Mouse (Mus musculus) NIH3T3 (cell line): ENCODE measurements at regions not wholly inside any gene's neighbourhood (a gene's known extent, or its start where the extent isn't known, plus 50 kb on each side); places are given as distances from the start of the nearest gene placed in this dataset.

Source experiments
- DNase-seq: peaks from one replicate; pipeline ENCODE4 v3.0.0-alpha.2; 2012; ENCODE audit warnings: low read depth

DNA sequence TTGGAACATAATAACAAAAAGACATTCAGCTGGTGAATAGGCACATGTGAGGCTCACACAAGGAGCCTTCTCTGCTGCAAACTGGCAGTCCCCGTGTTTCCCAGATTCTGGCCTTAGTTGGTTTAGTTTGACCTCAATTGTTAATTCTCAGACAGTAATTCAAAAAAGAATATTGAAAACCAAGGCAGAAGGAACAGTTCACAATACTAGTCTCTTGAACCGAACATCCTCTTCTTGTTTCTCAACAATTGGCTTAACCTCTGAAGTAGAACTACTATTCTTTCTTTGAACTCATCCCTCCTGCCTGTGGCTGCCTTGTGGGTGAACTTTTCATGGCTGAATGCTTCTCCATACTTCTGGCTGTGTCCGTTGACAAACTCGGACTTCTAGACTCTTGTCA lies 110.4 kb upstream of the Neil3 start:
- DNase-seq, result no peak

DNA sequence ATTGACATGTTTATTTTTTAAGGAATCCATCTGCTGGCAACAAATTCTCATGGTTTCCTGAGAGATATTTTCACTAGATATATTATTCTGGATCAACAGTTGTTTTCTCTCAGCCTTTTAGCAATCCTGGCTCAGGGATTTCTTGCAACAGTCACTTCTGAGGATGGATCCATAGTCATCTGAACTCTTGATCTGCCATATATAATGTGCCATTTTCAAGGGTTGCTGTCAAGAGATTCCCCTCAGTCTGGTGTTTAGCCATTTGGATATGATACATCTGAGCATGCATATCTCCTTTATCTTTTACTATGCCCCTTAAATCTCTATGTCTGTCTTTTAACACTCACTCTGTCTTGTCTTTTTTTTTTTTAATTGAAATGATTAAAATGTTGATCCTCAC lies 130.3 kb upstream of the Neil3 start:
- no peak for DNase-seq

DNA sequence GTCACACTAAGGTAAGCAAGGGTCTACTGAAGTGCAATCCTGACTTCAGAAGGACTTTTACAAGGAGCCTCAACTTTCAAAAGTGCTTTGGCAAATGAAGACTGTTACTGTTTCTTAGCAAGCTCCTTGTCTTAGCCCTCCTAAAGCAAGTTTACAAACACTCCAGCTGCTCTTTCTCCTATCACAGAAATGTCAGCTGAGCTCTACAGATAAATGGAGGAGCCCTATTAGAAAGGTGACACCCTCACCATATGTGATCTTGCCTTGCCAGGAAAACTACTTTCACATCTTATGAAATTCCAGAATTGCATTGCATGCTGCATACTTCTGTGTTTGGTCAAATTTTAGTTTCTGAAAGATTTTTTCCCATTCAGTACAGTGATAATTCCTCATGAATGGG lies 136.6 kb upstream of the Neil3 start:
- no peak for DNase-seq

DNA sequence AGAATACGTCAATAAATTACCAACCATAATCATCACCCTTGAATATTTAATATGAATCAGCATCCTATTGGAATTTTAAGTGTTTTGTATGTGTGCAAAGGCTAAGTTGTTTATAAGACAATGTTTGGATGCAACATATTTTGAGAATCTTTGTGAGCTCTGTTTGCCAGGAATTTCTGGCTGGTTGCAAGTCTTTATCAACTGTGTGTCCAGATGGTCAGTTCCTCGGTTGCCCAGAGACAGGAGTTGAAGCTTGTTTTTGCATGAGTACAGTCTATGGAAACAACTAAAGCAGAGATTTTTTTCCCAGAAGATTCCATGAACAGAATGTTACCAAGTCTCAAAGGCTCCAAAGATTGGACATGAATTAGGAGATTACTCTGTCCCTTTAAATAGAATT lies 142.0 kb upstream of the Neil3 start:
- no peak for DNase-seq

DNA sequence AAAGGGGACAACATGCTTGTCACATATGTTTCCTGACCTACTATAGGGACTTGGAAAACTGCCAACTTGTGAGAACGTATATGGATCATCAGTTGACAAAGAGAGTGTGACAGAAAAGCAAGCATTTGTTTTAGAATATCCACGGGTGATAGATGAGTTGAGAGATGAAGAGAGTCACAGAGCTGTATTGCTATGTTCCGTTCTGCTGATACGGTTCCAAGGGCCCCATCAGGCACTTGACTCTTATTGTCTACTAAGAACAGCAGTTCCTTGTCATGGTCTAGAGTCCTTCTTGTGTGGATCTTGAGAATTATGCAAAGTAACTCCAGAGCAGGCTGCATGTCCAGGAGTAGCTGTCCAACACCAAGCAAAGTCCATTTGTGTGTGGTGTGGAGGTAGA lies 143.0 kb upstream of the Neil3 start:
- DNase-seq, result no peak

DNA sequence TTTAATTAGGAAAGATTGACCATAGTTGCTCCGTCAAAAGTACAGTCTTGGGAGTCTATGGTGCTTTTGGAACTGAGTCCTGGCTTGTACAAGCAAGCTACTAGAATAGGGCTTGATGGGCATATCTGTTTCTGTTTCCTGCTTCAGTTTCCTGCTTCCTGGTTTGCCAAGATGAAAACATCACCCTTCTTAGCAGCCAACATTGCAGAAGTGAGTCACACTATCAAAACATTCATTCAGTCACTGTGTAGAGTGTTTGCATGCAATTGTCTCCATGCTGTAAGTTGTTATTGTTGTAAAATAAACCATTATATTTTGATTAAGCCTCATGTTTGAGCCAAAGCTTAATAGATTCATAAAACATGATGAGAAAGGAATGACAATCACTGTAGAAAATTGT lies 149.3 kb upstream of the Neil3 start:
- no peak for DNase-seq

DNA sequence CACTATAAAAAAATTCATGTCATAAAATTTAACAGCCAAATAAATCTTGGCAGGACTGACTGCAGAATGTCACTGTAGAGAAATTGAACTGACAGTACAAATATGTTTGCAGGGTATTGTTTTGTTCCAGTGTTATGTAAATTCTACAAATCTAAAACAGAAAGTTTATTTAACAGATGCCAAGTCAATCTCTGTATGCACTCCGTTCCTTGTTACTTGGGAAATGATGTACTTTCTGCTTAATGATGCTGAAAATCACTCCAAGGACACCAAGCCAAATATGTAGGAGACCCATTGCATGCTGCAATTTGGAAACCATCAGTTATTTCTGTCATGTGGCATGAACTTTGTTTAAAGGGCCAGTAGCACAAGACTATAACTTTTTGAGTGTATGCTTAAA lies 182.3 kb upstream of the Neil3 start:
- no peak for DNase-seq

DNA sequence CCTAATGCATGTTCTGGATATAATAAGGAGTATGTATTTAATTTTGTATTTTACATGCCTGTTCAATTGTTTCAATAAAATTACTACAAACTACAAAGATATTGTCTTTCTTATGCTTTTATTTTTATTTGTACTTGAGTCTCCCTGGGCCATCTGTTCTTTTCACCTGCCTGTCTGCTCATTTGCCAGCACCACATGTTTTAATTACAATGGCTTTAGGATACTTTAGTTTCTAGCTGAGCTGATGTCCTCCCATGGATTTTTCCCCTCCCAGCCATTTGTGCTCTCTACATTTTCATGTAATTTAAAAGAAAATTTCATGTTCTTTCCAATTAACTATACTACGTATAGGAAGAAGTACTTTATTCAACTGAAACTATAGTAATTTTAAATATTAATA lies 188.5 kb upstream of the Neil3 start:
- DNase-seq, result no peak

DNA sequence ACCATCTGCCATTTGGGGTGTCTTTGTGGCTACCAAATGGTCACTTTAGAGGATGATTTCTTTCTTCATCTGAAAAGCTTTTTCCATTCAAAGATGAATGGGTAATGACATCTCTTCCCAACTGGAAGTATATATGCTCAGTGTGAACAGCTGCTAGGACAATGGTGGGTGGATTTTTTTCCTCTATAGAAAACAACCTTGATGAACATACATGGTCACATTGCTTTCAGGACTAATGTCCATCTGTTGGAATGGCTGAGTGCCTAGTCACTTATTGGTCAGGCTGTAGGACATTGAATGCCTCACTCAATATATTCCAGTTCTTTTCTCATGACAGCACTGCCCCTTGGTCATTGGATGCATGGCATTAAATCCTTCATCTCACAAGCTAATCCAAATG lies 209.0 kb upstream of the Neil3 start:
- DNase-seq, result no peak

DNA sequence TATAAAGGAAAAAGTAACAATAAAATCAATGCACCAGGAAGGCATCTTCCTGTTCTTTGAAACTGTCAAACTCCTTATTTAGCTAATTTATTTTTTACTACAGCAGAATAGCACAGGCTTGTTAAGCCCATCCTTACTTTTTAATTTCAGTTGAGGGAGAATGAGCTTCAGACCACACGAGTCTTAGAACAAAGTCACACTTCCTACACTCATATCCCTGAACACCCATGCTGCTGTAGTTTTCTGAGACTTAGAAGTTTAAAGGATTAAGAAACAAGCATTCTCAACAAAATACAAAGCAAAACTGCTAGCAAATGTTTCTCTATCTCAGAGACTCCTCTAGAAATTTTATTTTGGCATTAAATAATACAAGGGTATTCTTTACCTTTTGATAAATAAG lies 208.8 kb upstream of the Vegfc start:
- no peak for DNase-seq

DNA sequence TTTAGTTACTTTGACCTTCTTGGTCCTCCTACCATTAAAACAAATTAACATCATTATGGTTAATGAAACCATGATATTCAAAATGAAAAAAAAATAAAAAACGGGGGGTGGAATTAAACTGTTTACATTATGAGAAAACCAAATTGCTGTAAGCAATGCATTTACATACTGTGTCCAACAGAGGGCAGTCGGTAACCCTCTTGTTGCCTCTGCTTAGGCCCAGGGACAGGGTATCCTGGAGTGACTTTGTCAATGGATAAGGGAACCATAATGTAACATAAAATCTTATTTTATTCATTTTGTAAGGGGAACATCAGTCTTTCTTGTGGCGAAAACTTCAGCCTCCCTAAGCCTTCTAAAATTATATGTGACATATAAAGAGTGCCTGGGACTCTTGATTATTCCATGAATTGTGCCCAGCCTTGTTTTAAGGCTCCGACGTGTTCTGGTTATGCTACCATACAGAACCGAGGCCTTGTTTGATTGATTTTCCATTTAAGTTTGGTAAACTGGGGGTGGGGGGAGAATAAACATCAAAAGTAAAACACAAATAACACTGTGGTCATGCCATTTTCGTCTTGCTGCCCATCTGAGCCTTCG lies 207.3 kb upstream of the Vegfc start:
- peak; percentile 67 for DNase-seq

DNA sequence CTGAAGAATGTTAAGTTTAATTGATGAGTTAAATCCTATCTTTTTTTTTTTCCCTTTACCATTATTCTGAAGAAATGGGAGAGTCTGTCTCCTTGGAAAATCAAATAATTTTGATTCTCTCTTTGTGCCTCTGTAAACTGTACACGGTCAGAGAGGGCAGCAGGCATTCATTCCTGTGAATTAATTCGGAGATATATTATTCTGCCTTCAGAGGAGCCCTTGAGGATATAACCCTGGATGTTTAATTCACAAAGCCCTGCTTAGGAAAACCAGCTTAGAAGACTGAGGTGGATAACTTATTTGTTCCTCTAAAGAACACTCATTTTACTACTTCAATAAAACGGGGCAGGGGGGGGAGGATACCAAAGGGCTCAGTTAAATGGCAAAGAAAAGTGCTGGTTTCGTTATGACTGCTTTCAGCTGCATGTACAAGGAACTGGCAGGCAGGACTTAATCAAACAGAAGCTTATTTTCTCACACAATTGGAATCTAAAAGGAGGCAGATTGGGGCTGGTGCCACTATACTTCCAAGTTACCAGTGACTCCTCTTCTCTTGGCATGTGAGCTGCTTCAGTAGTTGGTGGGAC lies 205.3 kb upstream of the Vegfc start:
- DNase-seq, result no peak

DNA sequence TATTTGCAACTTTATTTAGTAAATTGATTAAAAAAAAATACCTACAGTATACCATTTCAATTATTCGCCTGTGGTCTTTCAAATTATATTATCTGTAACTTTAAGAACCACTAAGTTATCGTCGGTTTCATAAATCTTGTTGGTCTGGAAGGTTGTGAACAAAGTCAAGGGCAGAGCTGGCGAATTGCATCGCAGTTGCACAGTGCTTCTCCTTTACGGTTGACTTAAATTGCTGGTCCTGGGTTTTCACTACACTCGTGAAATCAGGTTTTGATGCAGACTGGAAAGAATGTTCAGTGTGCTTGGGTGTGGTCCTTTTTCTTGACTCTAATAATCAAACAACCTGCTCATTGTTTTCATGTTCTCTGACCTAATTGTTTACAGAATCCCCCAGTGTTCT lies 198.6 kb upstream of the Vegfc start:
- no peak for DNase-seq

DNA sequence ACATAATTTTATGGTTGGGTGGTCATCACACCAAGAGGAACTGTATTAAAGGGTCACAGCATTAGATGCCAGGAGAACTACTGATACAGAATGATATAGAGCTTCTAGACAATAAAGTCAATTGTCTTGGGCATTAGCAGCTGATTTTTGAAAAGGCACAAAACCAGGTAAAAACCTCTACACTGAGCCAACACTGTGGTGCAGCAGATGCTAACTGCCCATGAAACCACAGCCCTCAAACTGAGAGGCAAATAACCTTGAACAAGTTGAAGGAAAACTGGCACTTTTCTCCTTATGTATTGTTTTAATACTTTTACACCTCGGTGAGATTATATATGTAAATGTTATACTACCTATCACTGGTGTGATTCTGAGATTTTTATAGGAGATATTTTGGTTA lies 195.9 kb upstream of the Vegfc start:
- no peak for DNase-seq

DNA sequence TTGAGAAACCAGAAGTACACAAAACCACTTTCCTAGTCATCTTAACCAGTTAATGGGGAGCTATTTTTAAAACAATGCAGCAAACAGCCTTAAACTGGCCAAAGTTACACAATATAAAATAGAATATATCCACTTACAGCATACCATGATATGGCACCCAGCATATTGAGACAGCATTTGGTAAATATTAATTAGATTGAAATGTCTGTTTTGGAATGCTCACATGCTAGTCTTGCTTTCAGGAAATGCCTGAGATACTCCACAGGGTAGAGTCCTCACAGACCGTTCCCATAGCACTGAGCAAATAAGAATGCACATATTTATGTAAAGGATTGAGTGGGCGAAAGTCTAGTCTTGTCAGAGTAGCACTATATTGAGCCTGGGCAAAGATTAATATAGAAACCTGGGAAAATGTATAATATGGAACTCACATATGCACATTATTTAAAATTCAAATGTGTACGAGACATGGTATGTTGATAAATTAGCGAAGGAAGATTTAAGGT lies 185.1 kb upstream of the Vegfc start:
- no peak for DNase-seq

DNA sequence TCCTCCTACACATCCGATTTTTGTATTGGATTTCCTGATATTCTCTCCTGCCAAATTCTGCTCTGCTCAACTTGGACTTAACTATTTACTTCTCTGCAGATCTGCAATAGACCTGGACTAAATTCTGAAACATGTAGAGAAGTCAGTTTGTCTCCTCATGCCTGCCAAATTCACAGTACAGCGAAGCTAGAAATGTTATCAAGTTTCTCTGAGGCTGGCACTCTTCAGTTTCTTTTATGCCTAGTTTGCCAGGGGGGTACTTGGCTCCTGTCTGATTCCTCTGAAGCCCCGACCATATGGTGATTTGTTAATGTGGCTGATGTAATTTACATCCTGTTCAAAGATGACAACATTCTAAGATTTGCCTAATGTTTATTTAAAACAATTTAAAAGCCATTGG lies 184.6 kb upstream of the Vegfc start:
- DNase-seq, result no peak

DNA sequence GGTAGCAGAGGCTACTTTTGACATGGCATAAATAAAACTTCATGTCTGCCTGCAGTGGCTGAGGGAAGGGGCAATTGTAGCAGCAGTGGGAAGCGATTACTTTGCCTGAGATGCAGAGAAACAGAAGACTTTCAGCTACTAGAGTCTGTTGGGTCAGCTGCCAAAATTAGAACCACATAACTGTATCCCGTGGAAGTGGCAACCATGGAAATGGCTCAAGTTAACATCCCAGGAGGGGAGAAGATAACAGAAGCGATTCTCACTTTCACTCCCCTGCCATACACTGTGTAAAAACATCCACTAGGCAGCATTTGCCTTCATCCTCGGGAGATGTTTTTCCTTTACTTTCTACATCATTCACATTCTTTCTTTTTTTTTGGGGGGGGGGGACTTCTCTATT lies 155.1 kb upstream of the Vegfc start:
- no peak for DNase-seq

DNA sequence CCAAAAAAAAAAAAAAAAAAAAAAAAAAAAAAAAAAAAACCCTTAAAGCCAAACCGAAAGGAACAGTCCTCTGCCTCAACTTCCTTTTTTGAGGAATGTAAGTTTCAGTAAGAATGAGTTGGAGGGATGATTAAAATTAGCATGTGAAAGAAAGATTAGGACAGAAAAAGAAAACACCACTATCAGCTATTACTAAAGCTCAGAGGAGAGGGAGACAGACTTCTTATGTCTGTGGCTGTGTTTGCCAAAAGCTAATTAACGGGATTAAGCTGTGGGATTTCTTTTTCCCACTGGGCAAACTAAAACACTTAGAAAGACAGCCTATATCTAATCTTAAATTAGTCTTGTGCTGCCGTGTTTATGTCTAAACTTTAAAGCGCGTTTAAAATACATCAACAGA lies 146.7 kb upstream of the Vegfc start:
- DNase-seq, result no peak

DNA sequence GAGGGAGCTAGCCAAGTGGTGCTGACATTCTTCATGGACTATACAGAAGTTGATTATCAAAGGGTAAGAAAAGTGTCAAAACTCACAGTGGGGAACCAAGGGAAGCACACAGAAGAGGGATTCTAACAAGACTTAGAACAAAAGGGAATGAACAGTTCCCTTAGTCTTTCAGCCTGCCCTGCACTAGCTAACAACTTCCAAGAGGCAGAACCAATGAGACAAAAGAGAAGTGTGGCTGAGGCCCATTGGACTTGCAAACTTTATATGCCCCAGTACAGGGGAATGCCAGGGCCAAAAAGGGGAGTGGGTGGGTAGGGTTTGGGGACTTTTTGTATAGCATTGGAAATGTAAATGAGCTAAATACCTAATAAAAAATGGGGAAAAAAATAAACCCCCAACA lies 139.0 kb upstream of the Vegfc start:
- DNase-seq, result no peak

DNA sequence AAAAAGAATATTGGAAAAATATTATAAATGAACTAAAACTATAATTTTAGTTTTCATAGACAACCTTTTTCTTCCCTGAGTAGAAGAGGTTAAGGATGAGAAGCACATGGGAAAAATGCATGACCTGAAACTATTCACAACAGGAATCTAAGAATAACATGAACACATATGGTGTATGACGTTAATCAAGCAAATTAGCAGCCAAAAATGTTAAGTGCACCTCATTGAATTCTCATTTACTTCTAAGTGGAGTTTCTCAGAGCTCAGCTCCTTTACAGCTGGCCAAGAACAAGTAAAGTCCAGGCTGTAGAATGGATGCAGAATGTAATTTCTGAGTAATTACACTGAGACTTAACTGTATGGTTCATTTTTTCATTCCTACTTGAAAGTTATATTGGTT lies 137.9 kb upstream of the Vegfc start:
- no peak for DNase-seq

DNA sequence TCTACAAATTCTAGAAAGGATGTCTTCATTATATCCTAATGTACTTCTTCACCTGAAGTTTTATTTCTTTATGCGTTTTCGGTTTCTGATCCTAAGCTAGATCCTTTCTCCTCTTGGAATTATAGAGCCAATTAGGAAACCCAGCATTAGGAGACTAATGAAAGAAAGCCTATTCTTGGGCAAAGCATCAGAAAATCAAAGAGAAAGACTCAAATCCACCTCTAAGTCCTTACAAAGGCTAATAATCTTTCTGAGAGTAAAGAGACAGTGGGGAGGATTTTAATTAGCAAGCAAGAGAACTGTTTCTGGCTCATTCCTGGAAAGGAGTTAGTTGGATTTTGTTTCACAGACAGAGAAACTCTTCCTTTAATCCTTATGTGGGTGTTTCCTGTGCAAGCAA lies 136.3 kb upstream of the Vegfc start:
- DNase-seq, result no peak

DNA sequence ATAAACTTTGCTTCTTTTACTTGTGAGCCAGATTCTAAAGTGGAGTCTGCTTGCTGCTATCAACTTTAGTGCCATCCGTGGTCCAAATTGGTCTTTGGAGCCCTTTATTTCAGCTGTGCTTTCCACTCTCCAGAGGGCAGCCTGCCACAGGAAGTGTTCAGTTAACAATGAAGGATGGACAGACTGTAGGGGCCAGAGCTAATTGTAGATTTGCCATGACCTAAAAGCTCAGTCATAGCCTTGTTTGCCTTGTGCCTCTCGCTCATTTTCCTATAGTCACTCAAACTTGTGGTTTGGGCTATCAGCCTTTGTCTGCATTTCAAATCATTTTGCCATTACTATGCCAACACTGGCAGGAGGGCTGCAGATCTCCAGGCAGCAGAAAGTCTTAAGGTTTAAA lies 131.8 kb upstream of the Vegfc start:
- DNase-seq, result no peak

DNA sequence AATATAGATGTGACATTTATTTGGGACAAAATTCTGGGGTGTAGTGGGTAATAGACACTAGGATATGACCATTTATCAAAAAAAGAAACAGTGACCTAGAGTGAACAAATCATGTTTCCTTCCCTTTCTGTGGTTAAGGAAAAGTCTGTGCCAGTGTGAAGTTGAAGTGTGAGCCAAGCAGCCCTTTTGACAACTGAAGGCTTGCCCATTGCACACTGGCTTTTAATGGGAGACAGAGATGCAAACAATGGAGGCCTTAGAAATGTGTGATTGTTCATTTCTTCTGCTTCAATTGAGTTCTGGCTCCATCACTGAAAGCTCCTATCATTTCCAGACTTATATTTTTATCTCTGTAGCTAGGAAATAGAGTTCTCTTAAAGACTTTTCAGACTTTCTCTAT lies 130.0 kb upstream of the Vegfc start:
- no peak for DNase-seq

DNA sequence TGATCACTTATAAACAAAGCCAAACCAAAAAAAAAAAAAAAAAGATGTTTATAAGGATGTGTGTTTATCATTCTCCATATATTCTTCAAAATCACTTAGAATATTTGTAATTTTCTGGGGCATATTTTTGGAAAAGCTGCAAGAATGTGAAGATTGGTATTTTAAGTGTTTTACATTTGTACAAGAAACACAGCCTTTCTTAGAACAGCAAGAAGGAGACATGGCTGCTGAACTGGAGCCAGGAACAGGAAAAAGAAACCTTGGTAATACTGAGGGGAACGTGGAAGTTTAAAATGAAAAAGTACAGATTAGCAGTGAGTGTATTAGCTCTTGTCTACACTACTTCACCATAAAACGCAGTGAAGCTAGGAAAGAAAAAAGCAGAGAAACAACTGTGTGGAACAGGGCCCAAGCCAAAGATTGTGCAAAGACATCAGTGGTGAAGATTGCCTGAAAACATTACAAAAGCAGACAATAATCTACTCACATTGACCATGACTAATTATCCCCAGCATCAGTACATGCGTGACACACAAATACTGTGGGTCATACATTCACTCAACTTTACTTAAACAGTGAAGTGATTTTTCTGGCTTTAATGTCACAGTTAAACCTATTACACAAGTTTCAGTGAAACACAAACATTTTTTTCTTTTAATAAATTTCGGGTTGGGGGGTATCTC lies 122.8 kb upstream of the Vegfc start:
- DNase-seq, result no peak
